29 mouse cellular contexts compared by ENCODE assay signal in the genomic region with DNA sequence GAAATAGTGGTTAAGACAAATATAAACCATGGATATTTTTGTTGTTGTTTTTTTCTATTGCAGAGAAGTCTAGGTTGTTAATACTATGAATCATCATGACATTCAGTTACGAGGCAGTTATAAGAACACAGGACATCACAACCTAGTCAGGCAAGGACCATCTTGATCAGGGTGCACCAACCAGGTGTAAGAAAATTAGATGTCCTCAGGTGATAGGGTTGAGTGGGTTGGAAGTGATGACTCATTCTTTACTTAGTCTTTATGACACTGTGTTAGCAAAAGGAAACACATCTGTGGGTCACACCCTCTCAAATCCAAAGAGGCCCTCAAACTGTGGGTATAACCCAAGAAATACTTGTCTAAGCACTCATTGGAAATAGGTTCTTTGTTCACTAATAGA.
DNase-seq lines count a peak whose midpoint lies in the region; ATAC-seq and TF ChIP-seq lines count a peak whose summit lies in the region.
"Had no signal": no experiment of that assay in that cellular context is flagged by ENCODE, and none has a peak within 500 bp of the region (broad histone marks: within the 10 kb centered on the region; RNA-seq: fewer than 3 reads in every experiment).

No protein-coding gene starts in this region.

- no peak for TF ChIP-seq RAD21 in CH12.LX (IDR thresholded peaks at IDR 0.05; ENCODE audit: low read depth, low read length)

- 88% methylated on average over 1 of the region's 1 CpGs for WGBS in heart, adult 2 months

- in situ Hi-C loops in CH12.LX (cut with MboI; ENCODE audit: low pct_ligation_motif_present, low pct_unique_long_range_greater_than_20kb, low sequenced_read_pairs): no loop called here

- DNase-seq in heart, adult 11 months: peak; percentile 30
- no peak for DNase-seq in heart, adult 2 months
- peak; percentile 62 for DNase-seq in CD4-positive helper T cell, adult 2 months (ENCODE audit: low read depth, low spot score)
- peak; percentile 52 for DNase-seq in CH12.LX (ENCODE audit: extremely low read depth)
- DNase-seq in cerebellum, adult 11 months: no peak
- DNase-seq in spleen, adult 18-20 months: no peak
- no peak for DNase-seq in kidney, adult 9 months
- DNase-seq: adrenal gland, postnatal 10 days; adrenal gland, postnatal 36 days; cerebellum, adult 8-10 months; cerebellum, postnatal 10 days; cerebellum, postnatal 36 days; embryo, embryonic 11 days; gastrocnemius, postnatal 10 days; gastrocnemius, postnatal 36 days; heart, postnatal 10 days; heart, postnatal 36 days had no signal

- H3K4me2 ChIP-seq in CH12.LX (ENCODE audit: insufficient read depth, low read depth, poor library complexity, severe bottlenecking): no peak overlapping the region
- H3K4me2 ChIP-seq: embryonic facial prominence, embryonic 13.5 days; forebrain, embryonic 13.5 days; heart, embryonic 12.5 days; heart, embryonic 15.5 days; hindbrain, embryonic 13.5 days had no signal

- intact Hi-C loops in heart, adult 2 months (cut with DNase I): no loop called here

- H3K27me3 ChIP-seq in heart, adult 2 months (ENCODE audit: control insufficient read depth, insufficient read depth, low read length): no peaks in the 10 kb centered on the region
- H3K27me3 ChIP-seq in CH12.LX (replicated peaks): no peaks in the 10 kb centered on the region
- H3K27me3 ChIP-seq: embryonic facial prominence, embryonic 13.5 days; forebrain, embryonic 13.5 days; heart, embryonic 12.5 days; heart, embryonic 15.5 days; hindbrain, embryonic 13.5 days had no signal

- no peaks in the 10 kb centered on the region for H3K9me3 ChIP-seq in CH12.LX (replicated peaks; ENCODE audit: low read length)
- H3K9me3 ChIP-seq: embryonic facial prominence, embryonic 10.5 days; embryonic facial prominence, embryonic 13.5 days; forebrain, embryonic 13.5 days; heart, embryonic 12.5 days; heart, embryonic 15.5 days; hindbrain, embryonic 10.5 days; hindbrain, embryonic 13.5 days had no signal

- H3K4me3 ChIP-seq in heart, adult 2 months: no peak overlapping the region
- H3K4me3 ChIP-seq in CH12.LX (replicated peaks in 1 of 3; ENCODE audit: low read depth in 2 of 3, low read length in 2 of 3, poor library complexity in 1 of 3): no peak overlapping the region
- H3K4me3 ChIP-seq: embryonic facial prominence, embryonic 10.5 days; embryonic facial prominence, embryonic 13.5 days; erythroblast, embryonic 14.5 days; forebrain, embryonic 13.5 days; heart, embryonic 12.5 days; heart, embryonic 15.5 days; hindbrain, embryonic 10.5 days; hindbrain, embryonic 13.5 days had no signal

- H3K79me2 ChIP-seq in heart, adult 2 months (replicated peaks; ENCODE audit: control insufficient read depth, insufficient read depth, low read length): no peaks in the 10 kb centered on the region
- no peaks in the 10 kb centered on the region for H3K79me2 ChIP-seq in CH12.LX (replicated peaks; ENCODE audit: control insufficient read depth, extremely low read depth, insufficient read depth, poor library complexity, severe bottlenecking)

- TF ChIP-seq POLR2A in heart, adult 2 months (IDR thresholded peaks at IDR 0.05; ENCODE audit: insufficient read depth, low read depth, low read length): no peak
- no peak for TF ChIP-seq POLR2A in CH12.LX (IDR thresholded peaks at IDR 0.05; ENCODE audit: low read depth, low read length)

- peak; percentile 84 for ATAC-seq in inflammation-experienced regulatory T-cells, adult 6 months
- ATAC-seq: forebrain, embryonic 13.5 days; forebrain, embryonic 16.5 days; hindbrain, embryonic 16.5 days; intestine, postnatal 0 days had no signal

- no peak overlapping the region for H3K9ac ChIP-seq in heart, adult 2 months (ENCODE audit: low read depth, low read length)
- H3K9ac ChIP-seq in CH12.LX (ENCODE audit: insufficient read depth, low read depth): no peak overlapping the region
- H3K9ac ChIP-seq: embryonic facial prominence, embryonic 13.5 days; forebrain, embryonic 13.5 days; heart, embryonic 12.5 days; heart, embryonic 15.5 days; hindbrain, embryonic 13.5 days had no signal

- no peak for TF ChIP-seq EP300 in heart, adult 2 months (IDR thresholded peaks at IDR 0.05; ENCODE audit: insufficient read depth, low read depth, low read length)
- peak; percentile 71 for TF ChIP-seq EP300 in CH12.LX (IDR thresholded peaks at IDR 0.05; ENCODE audit: low read length)

- TF ChIP-seq CTCF in heart, adult 2 months (IDR thresholded peaks at IDR 0.05): no peak
- no peak for TF ChIP-seq CTCF in CH12.LX (conservative IDR thresholded peaks at IDR 0.05 in 1 of 2, IDR thresholded peaks at IDR 0.05 in 1 of 2; ENCODE audit: low read depth in 2 of 2, low read length in 2 of 2)

- H3K4me1 ChIP-seq in heart, adult 2 months (ENCODE audit: control insufficient read depth, insufficient read depth, low read length): no peaks in the 10 kb centered on the region
- peaks cover 8 to 30% of the 10 kb centered on the region in 2 experiments for H3K4me1 ChIP-seq in CH12.LX (ENCODE audit: control insufficient read depth in 1 of 2, insufficient read depth in 2 of 2)
- H3K4me1 ChIP-seq: embryonic facial prominence, embryonic 10.5 days; embryonic facial prominence, embryonic 13.5 days; forebrain, embryonic 13.5 days; heart, embryonic 12.5 days; heart, embryonic 15.5 days; hindbrain, embryonic 10.5 days; hindbrain, embryonic 13.5 days had no signal

- no peaks in the 10 kb centered on the region for H3K36me3 ChIP-seq in heart, adult 2 months (ENCODE audit: control insufficient read depth, insufficient read depth, low read length)
- H3K36me3 ChIP-seq in CH12.LX (replicated peaks in 1 of 2; ENCODE audit: control insufficient read depth in 1 of 2, insufficient read depth in 1 of 2, low read length in 1 of 2): peaks cover 61 to 93% of the 10 kb centered on the region in 2 experiments
- H3K36me3 ChIP-seq: embryonic facial prominence, embryonic 10.5 days; embryonic facial prominence, embryonic 13.5 days; heart, embryonic 12.5 days; heart, embryonic 15.5 days; hindbrain, embryonic 10.5 days; hindbrain, embryonic 13.5 days had no signal

- no peak overlapping the region for H3K27ac ChIP-seq in heart, adult 2 months
- no peak overlapping the region for H3K27ac ChIP-seq in CH12.LX (ENCODE audit: insufficient read depth, low read depth)
- H3K27ac ChIP-seq: embryonic facial prominence, embryonic 10.5 days; embryonic facial prominence, embryonic 13.5 days; forebrain, embryonic 13.5 days; heart, embryonic 15.5 days; hindbrain, embryonic 10.5 days; hindbrain, embryonic 13.5 days had no signal

- dilution Hi-C loops in CH12.LX (cut with MboI; ENCODE audit: extremely low pct_ligation_motif_present, extremely low pct_unique_long_range_greater_than_20kb, low sequenced_read_pairs): no loop called here

TF ChIP-seq in CH12.LX, 34 proteins besides CTCF, POLR2A, EP300 and RAD21:
- TF ChIP-seq POLR2AphosphoS2 (IDR thresholded peaks at IDR 0.05; ENCODE audit: low read depth, low read length) (no peak), MEF2A (IDR thresholded peaks at IDR 0.05; ENCODE audit: borderline replicate concordance, low read depth, low read length) (peak; percentile 25; the same call in 1 of the 2 replicates), JUND (conservative IDR thresholded peaks at IDR 0.05; ENCODE audit: low read depth, low read length) (peak; percentile 85; the same call in 1 of the 2 replicates), E2F4 (IDR thresholded peaks at IDR 0.05; ENCODE audit: insufficient replicate concordance, low read depth, low read length) (no peak), RCOR1 (conservative IDR thresholded peaks at IDR 0.05; ENCODE audit: low read depth, low read length) (no peak), SMC3 (IDR thresholded peaks at IDR 0.05; ENCODE audit: low read depth, low read length) (no peak), JUN (IDR thresholded peaks at IDR 0.05; ENCODE audit: insufficient read depth, low read depth, low read length) (peak; percentile 68), CHD1 (IDR thresholded peaks at IDR 0.05; ENCODE audit: low read depth, low read length) (no peak), ELF1 (IDR thresholded peaks at IDR 0.05; ENCODE audit: low read depth, low read length) (no peak), MXI1 (IDR thresholded peaks at IDR 0.05; ENCODE audit: low read depth, low read length) (no peak), TCF12 (IDR thresholded peaks at IDR 0.05; ENCODE audit: low read depth, low read length) (peak; percentile 25; the same call in 1 of the 2 replicates)

Comparison
In these comparisons a context has a peak if more than half of its experiments do, and no peak if none do; other contexts are left out.
1. DNase-seq: peak in heart, adult 11 months (single experiment), CD4-positive helper T cell, adult 2 months (single experiment) and CH12.LX (single experiment); none in heart, adult 2 months (0 of 2), cerebellum, adult 11 months (single experiment), spleen, adult 18-20 months (0 of 2) and kidney, adult 9 months (single experiment).